Mouse (Mus musculus) heart, embryonic 11.5 days (tissue): ENCODE measurements at regions not wholly inside any gene's neighbourhood (a gene's known extent, or its start where the extent isn't known, plus 50 kb on each side); places are given as distances from the start of the nearest gene placed in this dataset.

Experiments
- ATAC-seq: fragments of 200-750 bp; cut with Nextera tagmentation; replicated peaks from 2 replicates; pipeline ENCODE4 v1.8.0; 2017; ENCODE audit warnings: moderate library complexity; ENCODE audit not compliant: insufficient number of reproducible peaks, low FRiP score, low TSS enrichment
- H3K27ac ChIP-seq: fragments of 300-500 bp; sonication (generic); 2 replicates; pipeline ENCODE4 v1.5.1; 2014; ENCODE audit warnings: mild to moderate bottlenecking, low read depth, low read length
- H3K27me3 ChIP-seq: fragments of 300-500 bp; sonication (generic); 2 replicates; pipeline ENCODE4 v1.6.1; 2014; ENCODE audit warnings: mild to moderate bottlenecking, low read length, mixed read lengths; ENCODE audit not compliant: control insufficient read depth, insufficient read depth
- H3K36me3 ChIP-seq: fragments of 300-500 bp; sonication (generic); 2 replicates; pipeline ENCODE4 v1.6.1; 2014; ENCODE audit warnings: mild to moderate bottlenecking, low read length, moderate library complexity, mixed read lengths; ENCODE audit not compliant: control insufficient read depth, insufficient read depth
- H3K4me1 ChIP-seq: fragments of 300-500 bp; sonication (generic); 2 replicates; pipeline ENCODE4 v1.6.1; 2014; ENCODE audit warnings: low read length; ENCODE audit not compliant: control insufficient read depth, insufficient read depth
- H3K4me2 ChIP-seq: fragments of 300-500 bp; sonication (generic); 2 replicates; pipeline ENCODE4 v1.6.1; 2014; ENCODE audit warnings: mild to moderate bottlenecking, moderate library complexity
- H3K4me3 ChIP-seq: fragments of 300-500 bp; sonication (generic); 2 replicates; pipeline ENCODE4 v1.5.1; 2014; ENCODE audit warnings: low read depth, low read length
- H3K9ac ChIP-seq: fragments of 300-500 bp; sonication (generic); 2 replicates; pipeline ENCODE4 v1.6.1; 2014; ENCODE audit warnings: mild to moderate bottlenecking, low read depth, low read length, moderate library complexity
- H3K9me3 ChIP-seq: fragments of 300-500 bp; sonication (generic); replicated peaks from 2 replicates; pipeline ENCODE4 v1.6.1; 2016; ENCODE audit warnings: low read length; ENCODE audit not compliant: control insufficient read depth
- WGBS: fragments of 180-500 bp; shearing (Covaris S2); extraction: QIAGEN DNeasy Blood & Tissue Kit; methylation state at CpG from one replicate; pipeline ENCODE4 v1.1.7; 2014; ENCODE audit not compliant: insufficient replicate concordance; 5-methylcytosine and 5-hydroxymethylcytosine counted together

- peak overlapping the region; percentile 10; the same call in 1 of the 2 replicates for H3K4me3 ChIP-seq
- H3K9ac ChIP-seq = peak overlapping the region; percentile 62
These were observed 86.9 kb downstream of the Bdh1 start for GRCm38 (mm10) chr16:31508981-31509380.

DNA sequence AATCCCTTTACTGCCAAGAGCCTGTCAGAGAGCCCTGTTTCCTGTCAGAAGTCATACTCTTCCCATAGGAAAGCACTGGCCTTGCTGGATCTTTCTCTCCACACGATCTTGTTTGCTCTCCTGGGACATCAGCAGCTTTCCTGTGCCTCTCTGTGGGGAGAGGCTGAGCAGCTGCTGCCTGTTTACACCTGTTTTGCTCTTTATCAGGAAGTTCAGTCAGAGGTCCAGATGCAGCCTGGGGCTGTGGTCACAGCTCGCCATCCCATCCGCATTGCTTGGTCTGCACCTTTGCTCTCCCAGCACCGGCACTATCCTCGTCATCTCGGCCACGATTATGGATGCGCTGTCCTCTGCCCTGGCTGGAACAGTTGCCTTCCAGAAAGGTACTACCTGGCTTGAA lies 88.0 kb downstream of the Bdh1 start:
- H3K27ac ChIP-seq = no peak overlapping the region
- WGBS = 69% methylated on average over 8 of the region's 8 CpGs
- no peak overlapping the region for H3K4me3 ChIP-seq
- H3K9me3 ChIP-seq = no peaks in the 10 kb centered on the region
- no peaks in the 10 kb centered on the region for H3K36me3 ChIP-seq
- ATAC-seq = no peak
- no peak overlapping the region for H3K9ac ChIP-seq
- H3K27me3 ChIP-seq = no peaks in the 10 kb centered on the region
- H3K4me2 ChIP-seq = no peak overlapping the region
- H3K4me1 ChIP-seq = peaks cover 12% of the 10 kb centered on the region

More at GRCm38 (mm10) chr16:31508981-31509380, 86.9 kb downstream of the Bdh1 start:
- H3K4me2 ChIP-seq = peak overlapping the region; percentile 58
- no peaks in the 10 kb centered on the region for H3K36me3 ChIP-seq
- H3K27ac ChIP-seq = peak overlapping the region; percentile 87
- H3K4me1 ChIP-seq = peaks cover 14% of the 10 kb centered on the region
- H3K9me3 ChIP-seq = no peaks in the 10 kb centered on the region
- H3K27me3 ChIP-seq = no peaks in the 10 kb centered on the region
- peak; percentile 69 for ATAC-seq
- 1% methylated on average over 18 of the region's 18 CpGs for WGBS

- Histone ChIP-seq H3K9ac (no peak overlapping the region), H3K27me3 (no peaks in the 10 kb centered on the region), H3K36me3 (no peaks in the 10 kb centered on the region), H3K9me3 (no peaks in the 10 kb centered on the region), H3K27ac (no peak overlapping the region), H3K4me2 (no peak overlapping the region), H3K4me3 (no peak overlapping the region), H3K4me1 (no peaks in the 10 kb centered on the region)
- WGBS = 86% methylated on average over 3 of the region's 3 CpGs
- ATAC-seq = no peak
These were observed 96.7 kb downstream of the Bdh1 start for GRCm38 (mm10) chr16:31518816-31519215.

DNA sequence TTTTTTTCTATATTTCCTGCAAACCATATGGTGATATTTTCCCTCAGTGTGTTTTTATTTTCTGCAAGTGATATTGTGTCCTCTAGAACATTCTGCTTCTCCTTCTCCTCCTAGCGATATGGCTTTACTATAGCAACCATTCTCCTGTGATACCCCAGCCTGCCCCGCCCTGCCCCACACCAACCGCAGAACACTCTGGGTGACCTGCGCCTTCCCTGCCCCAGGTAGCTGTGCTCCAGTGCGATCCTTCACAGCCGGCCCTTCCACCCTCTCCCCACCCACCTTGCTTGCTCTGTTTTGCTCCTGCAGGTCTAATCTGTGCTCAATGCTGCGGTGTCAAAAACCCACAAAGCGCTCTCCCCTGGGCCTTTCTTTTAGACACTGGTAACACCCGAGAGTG lies 98.0 kb downstream of the Bdh1 start:
- WGBS = 74% methylated on average over 9 of the region's 9 CpGs
- no peak overlapping the region for H3K4me2 ChIP-seq
- H3K36me3 ChIP-seq = no peaks in the 10 kb centered on the region
- no peaks in the 10 kb centered on the region for H3K9me3 ChIP-seq
- no peaks in the 10 kb centered on the region for H3K4me1 ChIP-seq
- ATAC-seq = no peak
- H3K9ac ChIP-seq = no peak overlapping the region
- H3K27me3 ChIP-seq = no peaks in the 10 kb centered on the region
- no peak overlapping the region for H3K27ac ChIP-seq
- no peak overlapping the region for H3K4me3 ChIP-seq

GRCm38 (mm10) chr16:31521786-31522185 lies 99.7 kb downstream of the Bdh1 start:
- Histone ChIP-seq H3K27ac (no peak overlapping the region), H3K9me3 (no peaks in the 10 kb centered on the region), H3K4me3 (no peak overlapping the region), H3K4me1 (no peaks in the 10 kb centered on the region), H3K9ac (no peak overlapping the region), H3K36me3 (no peaks in the 10 kb centered on the region), H3K4me2 (no peak overlapping the region), H3K27me3 (no peaks in the 10 kb centered on the region)
- WGBS = 74% methylated on average over 6 of the region's 6 CpGs
- no peak for ATAC-seq

DNA sequence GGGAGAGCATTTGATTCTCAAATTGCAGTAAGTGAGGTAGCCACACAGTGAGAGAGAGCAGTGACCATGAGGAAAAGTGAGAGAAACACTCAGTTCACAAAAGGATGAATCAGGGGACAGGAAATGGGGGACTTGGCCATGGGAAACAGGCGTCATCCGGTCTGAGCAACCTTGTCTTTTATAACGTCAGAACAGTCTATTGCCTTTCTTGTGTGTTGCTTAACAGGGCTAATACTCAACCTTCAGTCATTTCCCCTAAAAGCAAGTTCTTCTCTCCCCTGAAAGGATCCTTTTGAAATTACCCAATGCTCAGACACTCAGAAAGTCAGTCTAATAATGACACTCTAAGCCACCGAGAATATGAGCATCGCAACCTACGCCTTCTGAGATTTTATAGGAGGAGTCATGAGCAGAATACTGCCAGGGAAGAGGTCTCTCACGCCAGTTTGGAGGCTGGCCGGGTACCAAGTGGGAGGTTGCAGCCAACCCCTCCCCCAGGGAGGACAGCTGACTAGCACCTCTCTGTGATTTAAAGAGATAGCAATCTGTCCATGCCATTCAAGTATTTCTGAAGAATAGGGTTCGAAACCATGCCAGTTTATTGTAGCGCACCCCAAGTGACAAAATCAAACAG lies 104.7 kb downstream of the Bdh1 start:
- H3K9ac ChIP-seq = no peak overlapping the region
- H3K36me3 ChIP-seq = no peaks in the 10 kb centered on the region
- no peaks in the 10 kb centered on the region for H3K9me3 ChIP-seq
- no peaks in the 10 kb centered on the region for H3K4me1 ChIP-seq
- whole genome bisulfite sequencing = 68% methylated on average over 10 of the region's 10 CpGs
- ATAC-seq = no peak
- H3K4me2 ChIP-seq = no peak overlapping the region
- H3K27ac ChIP-seq = no peak overlapping the region
- no peak overlapping the region for H3K4me3 ChIP-seq
- H3K27me3 ChIP-seq = no peaks in the 10 kb centered on the region

GRCm38 (mm10) chr16:31528596-31529283 lies 106.7 kb downstream of the Bdh1 start:
- no peak for ATAC-seq
- no peaks in the 10 kb centered on the region for H3K36me3 ChIP-seq
- WGBS = 63% methylated on average over 11 of the region's 11 CpGs
- no peak overlapping the region for H3K4me3 ChIP-seq
- no peak overlapping the region for H3K4me2 ChIP-seq
- H3K4me1 ChIP-seq = peaks cover 11% of the 10 kb centered on the region
- H3K27ac ChIP-seq = no peak overlapping the region
- H3K27me3 ChIP-seq = no peaks in the 10 kb centered on the region
- H3K9ac ChIP-seq = no peak overlapping the region
- no peaks in the 10 kb centered on the region for H3K9me3 ChIP-seq

DNA sequence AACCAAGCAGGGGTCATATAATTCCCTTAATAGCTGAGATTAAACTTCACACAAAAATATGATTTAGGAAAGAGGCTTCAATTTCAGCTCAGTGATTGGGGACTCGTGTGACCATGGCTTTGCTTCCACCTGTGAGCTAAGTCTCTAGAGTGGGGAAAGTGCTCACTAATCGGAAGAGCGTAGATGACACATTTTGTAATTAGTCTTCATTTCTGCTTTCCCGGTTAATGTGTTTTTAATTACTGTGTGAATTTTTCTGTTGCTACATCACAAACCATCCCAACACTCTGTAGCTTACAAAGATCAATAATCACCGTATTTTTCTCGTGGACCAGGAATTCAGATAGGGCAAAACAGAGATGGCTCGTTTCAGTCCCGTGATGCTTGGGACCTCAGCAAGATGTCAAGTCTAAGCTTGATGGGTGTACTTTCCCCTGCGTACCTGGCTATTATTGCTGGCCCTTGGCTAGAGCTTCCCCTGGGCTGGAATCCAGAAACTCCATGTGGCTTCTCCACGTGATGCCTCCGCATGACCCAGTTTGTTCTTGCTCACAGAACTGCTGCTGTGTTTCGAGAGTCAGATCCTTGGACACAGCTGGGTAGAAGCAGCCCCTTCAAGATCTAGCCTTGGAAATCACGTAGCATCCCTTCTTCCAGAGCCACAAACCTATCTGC lies 107.3 kb downstream of the Bdh1 start:
- no peak overlapping the region for H3K4me2 ChIP-seq
- H3K36me3 ChIP-seq = no peaks in the 10 kb centered on the region
- H3K27me3 ChIP-seq = no peaks in the 10 kb centered on the region

More for the DNA sequence above, 107.3 kb downstream of the Bdh1 start:
- no peak overlapping the region for H3K4me3 ChIP-seq
- no peak for ATAC-seq
- H3K9me3 ChIP-seq = no peaks in the 10 kb centered on the region
- no peak overlapping the region for H3K27ac ChIP-seq
- H3K9ac ChIP-seq = no peak overlapping the region
- 86% methylated on average over 13 of the region's 13 CpGs for WGBS
- peaks cover 12% of the 10 kb centered on the region for H3K4me1 ChIP-seq
